ENCODE assay signal across 17 mouse cellular contexts in genomic region chr1:57386519-57386918, GRCm38 (mm10).
"Had no signal": no experiment of that assay in that cellular context is flagged by ENCODE, and none has a peak within 500 bp of the region (broad histone marks: within the 10 kb centered on the region; RNA-seq: fewer than 3 reads in every experiment).

No protein-coding gene starts in this region.

- H3K9ac ChIP-seq: limb, embryonic 12.5 days; limb, embryonic 15.5 days; liver, embryonic 14.5 days; liver, postnatal 0 days; lung, embryonic 14.5 days; midbrain, embryonic 12.5 days had no signal

- H3K4me3 ChIP-seq: limb, embryonic 12.5 days; limb, embryonic 15.5 days; midbrain, embryonic 12.5 days had no signal

- H3K9me3 ChIP-seq: limb, embryonic 12.5 days; limb, embryonic 15.5 days; midbrain, embryonic 12.5 days had no signal

- H3K4me2 ChIP-seq: limb, embryonic 12.5 days; limb, embryonic 15.5 days; liver, embryonic 11.5 days; lung, embryonic 14.5 days; midbrain, embryonic 12.5 days had no signal

- H3K27ac ChIP-seq: limb, embryonic 12.5 days; limb, embryonic 15.5 days; liver, embryonic 14.5 days; macrophage; midbrain, embryonic 12.5 days had no signal

- H3K4me1 ChIP-seq: limb, embryonic 12.5 days; limb, embryonic 15.5 days; midbrain, embryonic 12.5 days had no signal

- DNase-seq: kidney, adult 9 months; kidney, postnatal 14 days; kidney, postnatal 4 days; layer of hippocampus, postnatal 36 days; left cerebral cortex, postnatal 4 days; liver, postnatal 0 days; lung, embryonic 14.5 days; thymus, adult 18-20 months; thymus, postnatal 36 days had no signal

- H3K27me3 ChIP-seq: limb, embryonic 12.5 days; limb, embryonic 15.5 days; midbrain, embryonic 12.5 days had no signal

- ATAC-seq: liver, postnatal 0 days; lung, postnatal 0 days; midbrain, embryonic 16.5 days had no signal
